Mouse (Mus musculus) midbrain, embryonic 16.5 days (tissue): Measurements from ENCODE around the gene 1700029F12Rik. TPM values are rescaled to one million over a fixed set of nuclear protein-coding genes. Genes with fewer than 3 reads are reported as not detected.

Source experiments
- ATAC-seq: fragments of 200-750 bp; cut with Nextera tagmentation; 2 replicates; pipeline ENCODE4 v1.8.0; 2017; ENCODE audit warnings: moderate TSS enrichment
- H3K27ac ChIP-seq: fragments of 300-500 bp; sonication (generic); 2 replicates; pipeline ENCODE4 v1.5.1; 2014; ENCODE audit warnings: mild to moderate bottlenecking, low read length, mixed read lengths
- H3K27me3 ChIP-seq: fragments of 300-500 bp; sonication (generic); 2 replicates; pipeline ENCODE4 v1.6.1; 2014; ENCODE audit warnings: low read depth, low read length, mixed read lengths; ENCODE audit not compliant: control insufficient read depth, insufficient read depth
- H3K36me3 ChIP-seq: fragments of 300-500 bp; sonication (generic); 2 replicates; pipeline ENCODE4 v1.6.1; 2014; ENCODE audit warnings: mild to moderate bottlenecking, low read length, moderate library complexity, mixed read lengths; ENCODE audit not compliant: control insufficient read depth, insufficient read depth
- H3K4me1 ChIP-seq: fragments of 300-500 bp; sonication (generic); 2 replicates; pipeline ENCODE4 v1.6.1; 2014; ENCODE audit warnings: mild to moderate bottlenecking, low read length, mixed read lengths; ENCODE audit not compliant: control insufficient read depth, insufficient read depth
- H3K4me2 ChIP-seq: fragments of 300-500 bp; sonication (generic); 2 replicates; pipeline ENCODE4 v1.6.1; 2014; ENCODE audit warnings: mild to moderate bottlenecking, low read length, mixed read lengths
- H3K4me3 ChIP-seq: fragments of 300-500 bp; sonication (generic); 2 replicates; pipeline ENCODE4 v1.5.1; 2014; ENCODE audit warnings: low read depth, mild to moderate bottlenecking, low read length, moderate library complexity, mixed read lengths
- H3K9ac ChIP-seq: fragments of 300-500 bp; sonication (generic); 2 replicates; pipeline ENCODE4 v1.6.1; 2014; ENCODE audit warnings: low read depth, low read length, mixed read lengths
- H3K9me3 ChIP-seq: fragments of 300-500 bp; sonication (generic); replicated peaks from 2 replicates; pipeline ENCODE4 v1.6.1; 2014; ENCODE audit warnings: mild to moderate bottlenecking, low read length, mixed read lengths; ENCODE audit not compliant: control insufficient read depth, poor library complexity, severe bottlenecking
- WGBS: fragments of 180-500 bp; shearing (Covaris S2); extraction: QIAGEN DNeasy Blood & Tissue Kit; methylation state at CpG from one replicate; pipeline ENCODE4 v1.1.7; 2014; 5-methylcytosine and 5-hydroxymethylcytosine counted together
- polyA plus RNA-seq: library from polyadenylated mRNA; unstranded; fragments of >200 nt; fragmentation: Nextera tagmentation; extraction: Ambion mirVana; gene quantifications from 2 replicates; pipeline ENCODE4 v1.2.1, GENCODE M21; 2015

Gene 1700029F12Rik
- polyA plus RNA-seq, 1 experiment from 2014 or later, result not detected

GRCm38 (mm10) chr13:97007501-97008265 is 26.5 kb downstream of the 1700029F12Rik start:
- H3K4me2 ChIP-seq, result peak overlapping the region; percentile 82
- H3K9me3 ChIP-seq, result no peaks in the 10 kb centered on the region
- H3K4me3 ChIP-seq, result peak overlapping the region; percentile 43
- peak; percentile 92 for ATAC-seq
- no peak overlapping the region for H3K27ac ChIP-seq
- H3K9ac ChIP-seq, result peak overlapping the region; percentile 59
- H3K36me3 ChIP-seq, result no peaks in the 10 kb centered on the region
- under 1% methylated on average over 18 of the region's 21 CpGs for WGBS
- no peaks in the 10 kb centered on the region for H3K27me3 ChIP-seq
- H3K4me1 ChIP-seq, result peaks cover 2% of the 10 kb centered on the region; the same call in 1 of the 2 replicates

DNA sequence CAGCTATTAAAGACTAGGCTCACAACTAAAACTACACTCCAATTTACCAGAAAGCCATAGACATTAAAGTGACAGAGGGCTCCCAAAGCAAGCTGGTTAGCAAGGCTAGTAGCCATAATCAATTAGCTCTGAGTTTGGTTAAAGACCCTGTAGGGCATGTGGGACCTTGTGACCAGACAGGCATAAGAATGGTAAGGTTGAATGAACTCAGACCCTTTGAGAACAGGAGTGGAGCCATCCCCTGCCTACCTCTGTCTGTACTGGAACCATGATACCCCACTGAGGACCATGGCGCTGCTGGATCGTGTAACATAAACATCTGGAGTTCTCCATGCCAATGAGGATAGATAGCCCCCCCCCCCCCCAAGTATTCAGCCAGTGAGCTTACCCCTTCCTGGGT is 27.4 kb downstream of the 1700029F12Rik start:
- ATAC-seq, result no peak
- H3K36me3 ChIP-seq, result no peaks in the 10 kb centered on the region
- WGBS, result 66% methylated on average over 2 of the region's 2 CpGs
- peak overlapping the region; percentile 43 for H3K4me3 ChIP-seq
- H3K4me2 ChIP-seq, result peak overlapping the region; percentile 82
- no peaks in the 10 kb centered on the region for H3K9me3 ChIP-seq
- no peak overlapping the region for H3K9ac ChIP-seq
- peaks cover 2% of the 10 kb centered on the region; the same call in 1 of the 2 replicates for H3K4me1 ChIP-seq
- H3K27me3 ChIP-seq, result no peaks in the 10 kb centered on the region
- H3K27ac ChIP-seq, result no peak overlapping the region

DNA sequence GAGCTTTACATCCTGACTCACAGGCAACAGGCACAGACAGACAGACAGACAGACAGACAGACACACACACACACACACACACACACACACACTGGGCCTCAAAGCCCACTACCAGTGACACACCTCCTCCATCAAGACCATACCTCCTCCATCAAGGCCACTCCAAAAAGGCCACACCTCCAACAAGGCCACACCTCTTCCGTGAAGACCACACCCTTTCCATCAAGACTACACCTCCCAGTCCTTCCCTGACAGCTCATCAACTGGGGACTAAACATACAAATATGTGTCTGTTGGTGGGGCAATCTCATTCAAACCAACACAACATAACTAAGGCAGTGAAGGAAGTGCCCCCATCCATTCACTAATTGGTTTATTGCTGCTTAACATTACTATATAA is 37.1 kb downstream of the 1700029F12Rik start:
- Histone ChIP-seq H3K9ac (no peak overlapping the region), H3K4me2 (no peak overlapping the region), H3K9me3 (no peaks in the 10 kb centered on the region), H3K4me1 (no peaks in the 10 kb centered on the region), H3K27me3 (no peaks in the 10 kb centered on the region), H3K27ac (no peak overlapping the region), H3K36me3 (no peaks in the 10 kb centered on the region), H3K4me3 (no peak overlapping the region)
- WGBS, result 83% methylated on average over 1 of the region's 1 CpGs
- no peak for ATAC-seq

GRCm38 (mm10) chr13:96995243-96995642 is 38.9 kb downstream of the 1700029F12Rik start:
- Histone ChIP-seq H3K27ac (no peak overlapping the region), H3K9ac (no peak overlapping the region), H3K36me3 (no peaks in the 10 kb centered on the region), H3K9me3 (no peaks in the 10 kb centered on the region), H3K4me3 (no peak overlapping the region), H3K4me1 (no peaks in the 10 kb centered on the region), H3K27me3 (no peaks in the 10 kb centered on the region), H3K4me2 (no peak overlapping the region)
- WGBS, result 82% methylated on average over 5 of the region's 5 CpGs
- ATAC-seq, result no peak

- no peak for ATAC-seq
- no peaks in the 10 kb centered on the region for H3K4me1 ChIP-seq
- WGBS, result 35% methylated on average over 8 of the region's 8 CpGs
- H3K27me3 ChIP-seq, result no peaks in the 10 kb centered on the region
- H3K36me3 ChIP-seq, result no peaks in the 10 kb centered on the region
- H3K9me3 ChIP-seq, result no peaks in the 10 kb centered on the region
- no peak overlapping the region for H3K9ac ChIP-seq
- no peak overlapping the region for H3K4me3 ChIP-seq
- no peak overlapping the region for H3K27ac ChIP-seq
- no peak overlapping the region for H3K4me2 ChIP-seq
Measured at GRCm38 (mm10) chr13:96993291-96993989, 40.7 kb downstream of the 1700029F12Rik start.

DNA sequence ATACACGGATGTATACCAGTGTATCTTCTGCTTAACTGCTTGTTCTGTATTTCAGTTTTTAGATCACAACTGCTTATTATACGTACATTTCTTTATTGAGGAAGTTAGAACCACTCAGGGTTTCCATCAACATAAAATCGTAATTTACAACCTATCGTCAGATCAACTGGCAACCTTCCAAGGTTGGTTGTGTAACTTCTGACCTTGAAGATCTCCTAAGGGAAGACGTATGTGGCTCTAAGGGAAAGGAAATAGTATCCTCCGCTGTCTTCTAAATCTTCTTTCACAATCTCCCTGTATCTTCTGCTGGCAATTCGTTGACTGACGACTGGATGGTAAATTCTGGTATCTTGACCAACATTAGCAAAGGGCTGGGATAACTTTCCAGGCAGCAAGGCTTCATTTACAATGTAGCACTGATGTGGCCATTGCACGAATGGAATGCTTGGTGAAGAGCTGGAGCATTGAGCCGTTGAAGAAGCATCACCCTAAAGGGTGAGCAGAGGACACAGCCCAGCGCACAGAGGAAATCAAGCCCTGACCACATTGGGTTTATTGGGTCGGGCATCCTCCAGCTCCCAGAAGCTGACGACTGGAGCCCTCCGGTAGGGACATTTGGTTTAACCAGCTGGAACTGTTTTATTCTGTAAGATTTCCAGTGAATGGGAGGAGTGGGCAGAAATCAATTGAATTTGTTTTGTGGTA is 43.4 kb downstream of the 1700029F12Rik start:
- Histone ChIP-seq H3K4me1 (no peaks in the 10 kb centered on the region), H3K4me3 (no peak overlapping the region), H3K27me3 (no peaks in the 10 kb centered on the region), H3K27ac (no peak overlapping the region), H3K9me3 (no peaks in the 10 kb centered on the region), H3K36me3 (no peaks in the 10 kb centered on the region), H3K9ac (no peak overlapping the region), H3K4me2 (no peak overlapping the region)
- WGBS, result 82% methylated on average over 14 of the region's 14 CpGs
- ATAC-seq, result no peak

DNA sequence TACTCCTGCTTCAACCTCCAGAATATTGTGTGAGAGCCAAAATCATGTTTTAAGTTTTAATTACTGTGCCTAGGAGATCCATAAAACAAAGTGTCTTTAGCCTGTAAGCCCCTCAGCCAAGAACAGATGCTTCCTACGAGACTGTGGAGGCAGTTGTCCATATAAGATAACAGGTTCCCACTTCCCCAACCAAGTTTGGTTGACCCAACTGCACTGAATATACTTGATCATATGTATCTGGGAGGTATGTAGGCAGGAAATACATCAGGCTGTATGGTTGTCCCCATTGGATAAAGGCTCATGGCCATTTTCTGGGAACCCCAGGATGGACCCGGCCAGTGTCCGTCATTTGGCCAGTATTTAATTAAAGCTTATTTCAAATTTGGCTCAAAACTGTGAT is 44.1 kb downstream of the 1700029F12Rik start:
- ATAC-seq, result no peak
- Histone ChIP-seq H3K9me3 (no peaks in the 10 kb centered on the region), H3K27me3 (no peaks in the 10 kb centered on the region), H3K4me2 (no peak overlapping the region), H3K9ac (no peak overlapping the region), H3K4me1 (no peaks in the 10 kb centered on the region), H3K4me3 (no peak overlapping the region), H3K36me3 (no peaks in the 10 kb centered on the region), H3K27ac (no peak overlapping the region)
- WGBS, result 97% methylated on average over 3 of the region's 3 CpGs

- H3K27me3 ChIP-seq, result no peaks in the 10 kb centered on the region
- no peak overlapping the region for H3K27ac ChIP-seq
- no peak for ATAC-seq
- H3K4me1 ChIP-seq, result no peaks in the 10 kb centered on the region
- WGBS, result 94% methylated on average over 16 of the region's 16 CpGs
- no peak overlapping the region for H3K4me3 ChIP-seq
- no peaks in the 10 kb centered on the region for H3K36me3 ChIP-seq
- no peaks in the 10 kb centered on the region for H3K9me3 ChIP-seq
- H3K4me2 ChIP-seq, result no peak overlapping the region
- no peak overlapping the region for H3K9ac ChIP-seq
Measured at GRCm38 (mm10) chr13:96989129-96989528, 45.0 kb downstream of the 1700029F12Rik start.
